Mouse (Mus musculus) left cerebral cortex, postnatal 36 days (tissue): ENCODE data around the gene Tuba8. TPM values are rescaled to one million over a fixed set of nuclear protein-coding genes. Genes with fewer than 3 reads are reported as not detected.

ENCODE experiments used
- DNase-seq, 2 experiments: peaks; one replicate each; pipeline ENCODE4 v3.0.0; 2021 to 2022; ENCODE audit warnings: low spot score in 2 of 2, mixed read lengths in 1 of 2
- intact Hi-C: fragments of 180-260 bp; cut with DNase I; formaldehyde crosslinking; loops from one replicate; pipeline ENCODE4 v1.15.1; 2025
- total RNA-seq, 2 experiments: library from RNA; stranded (reverse); gene quantifications; 2 replicates each; pipeline ENCODE4 v1.2.3; 2021

Gene Tuba8
- total RNA-seq, 2 experiments from 2014 or later = 9.6 TPM

GRCm38 (mm10) chr6:121194061-121194955 is 16.2 kb upstream of the Tuba8 start:
- no peak for DNase-seq
- intact Hi-C loops = no loop called here

GRCm38 (mm10) chr6:121194956-121195731 is 15.4 kb upstream of the Tuba8 start:
- DNase-seq = peak in 1 of 2 experiments; percentile 53
- intact Hi-C loops = no loop called here

GRCm38 (mm10) chr6:121197807-121198365 is 12.6 kb upstream of the Tuba8 start:
- intact Hi-C loops = no loop called here
- no peak for DNase-seq

GRCm38 (mm10) chr6:121200458-121200857 is 10.0 kb upstream of the Tuba8 start:
- no peak for DNase-seq
- intact Hi-C loops = no loop called here

GRCm38 (mm10) chr6:121202026-121202425 is 8.5 kb upstream of the Tuba8 start:
- DNase-seq = no peak

GRCm38 (mm10) chr6:121206481-121206880 is 4.0 kb upstream of the Tuba8 start:
- intact Hi-C loops = no loop called here
- no peak for DNase-seq

More at GRCm38 (mm10) chr6:121202026-121202425, 8.5 kb upstream of the Tuba8 start:
- intact Hi-C loops = no loop called here

GRCm38 (mm10) chr6:121209584-121209983 is 912 bp upstream of the Tuba8 start:
- intact Hi-C loops = no loop called here

GRCm38 (mm10) chr6:121210926-121211289 is 412 bp downstream of the Tuba8 start:
- DNase-seq = no peak
- intact Hi-C loops = no loop called here

More at GRCm38 (mm10) chr6:121209584-121209983, 912 bp upstream of the Tuba8 start:
- DNase-seq = no peak

- DNase-seq = no peak
- intact Hi-C loops = no loop called here
These were observed 1.2 kb downstream of the Tuba8 start for GRCm38 (mm10) chr6:121211743-121212142.

GRCm38 (mm10) chr6:121212988-121213387 is 2.5 kb downstream of the Tuba8 start:
- intact Hi-C loops = no loop called here
- DNase-seq = no peak

- DNase-seq = no peak
- intact Hi-C loops = no loop called here
These were observed 3.7 kb downstream of the Tuba8 start for GRCm38 (mm10) chr6:121214221-121214620.

GRCm38 (mm10) chr6:121214667-121215330 is 4.3 kb downstream of the Tuba8 start:
- intact Hi-C loops = no loop called here
- no peak for DNase-seq

GRCm38 (mm10) chr6:121215336-121215735 is 4.8 kb downstream of the Tuba8 start:
- intact Hi-C loops = no loop called here
- no peak for DNase-seq

GRCm38 (mm10) chr6:121215896-121216295 is 5.4 kb downstream of the Tuba8 start:
- DNase-seq = no peak

GRCm38 (mm10) chr6:121216589-121217255 is 6.2 kb downstream of the Tuba8 start:
- no peak for DNase-seq
- intact Hi-C loops = no loop called here

More at GRCm38 (mm10) chr6:121215896-121216295, 5.4 kb downstream of the Tuba8 start:
- intact Hi-C loops = no loop called here

- intact Hi-C loops = no loop called here
- DNase-seq = no peak
These were observed 7.5 kb downstream of the Tuba8 start for GRCm38 (mm10) chr6:121218002-121218401.

GRCm38 (mm10) chr6:121219406-121219805 is 8.9 kb downstream of the Tuba8 start:
- intact Hi-C loops = no loop called here
- no peak for DNase-seq

GRCm38 (mm10) chr6:121220181-121220580 is 9.7 kb downstream of the Tuba8 start:
- intact Hi-C loops = no loop called here
- no peak for DNase-seq

GRCm38 (mm10) chr6:121221876-121222597 is 11.5 kb downstream of the Tuba8 start:
- no peak for DNase-seq
- intact Hi-C loops = no loop called here
